Mouse (Mus musculus) stomach, postnatal 0 days (tissue): ENCODE data around the gene Zcchc14. TPM values are rescaled to one million over a fixed set of nuclear protein-coding genes. Genes with fewer than 3 reads are reported as not detected.
A peak's percentile ranks its signal among the peaks of the same experiment; 100 is the strongest.

Experiments
- ATAC-seq: fragments of 200-750 bp; cut with Nextera tagmentation; 2 replicates; pipeline ENCODE4 v1.8.0; 2017; ENCODE audit not compliant: low FRiP score, low TSS enrichment
- DNase-seq: peaks from one replicate; pipeline ENCODE4 v3.0.0-alpha.2; 2016; ENCODE audit warnings: low spot score
- H3K27ac ChIP-seq: fragments of 300-500 bp; sonication (generic); replicated peaks from 2 replicates; pipeline ENCODE4 v1.5.1; 2014; ENCODE audit warnings: mild to moderate bottlenecking, control low read depth
- H3K27me3 ChIP-seq: fragments of 300-500 bp; sonication (generic); 2 replicates; pipeline ENCODE4 v1.6.1; 2014; ENCODE audit warnings: low read length; ENCODE audit not compliant: control insufficient read depth, insufficient read depth
- H3K36me3 ChIP-seq: fragments of 300-500 bp; sonication (generic); 2 replicates; pipeline ENCODE4 v1.6.1; 2014; ENCODE audit warnings: low read length, mixed read lengths; ENCODE audit not compliant: control insufficient read depth, insufficient read depth
- H3K4me1 ChIP-seq: fragments of 300-500 bp; sonication (generic); replicated peaks from 2 replicates; pipeline ENCODE4 v1.6.1; 2014; ENCODE audit warnings: antibody characterized with exemption; ENCODE audit not compliant: control insufficient read depth, insufficient read depth
- H3K4me2 ChIP-seq: fragments of 300-500 bp; sonication (generic); replicated peaks from 2 replicates; pipeline ENCODE4 v1.6.1; 2014; ENCODE audit warnings: low read depth, mild to moderate bottlenecking, control low read depth, moderate library complexity
- H3K4me3 ChIP-seq: fragments of 300-500 bp; sonication (generic); 2 replicates; pipeline ENCODE4 v1.5.1; 2014; ENCODE audit warnings: low read depth, low read length, control low read depth
- H3K9ac ChIP-seq: fragments of 300-500 bp; sonication (generic); 2 replicates; pipeline ENCODE4 v1.6.1; 2014; ENCODE audit warnings: mild to moderate bottlenecking, low read length, control low read depth, mixed read lengths
- H3K9me3 ChIP-seq: fragments of 300-500 bp; sonication (generic); 2 replicates; pipeline ENCODE4 v1.6.1; 2016; ENCODE audit warnings: low read length; ENCODE audit not compliant: control insufficient read depth
- CTCF ChIP-seq: IDR thresholded peaks from 2 replicates; pipeline ENCODE4 v1.5.1; 2016; ENCODE audit warnings: antibody characterized with exemption, low read depth, mild to moderate bottlenecking, moderate library complexity
- EP300 ChIP-seq: optimal IDR thresholded peaks from 2 replicates; pipeline ENCODE3; 2016; ENCODE audit warnings: antibody characterized with exemption
- WGBS: fragments of 180-500 bp; shearing (Covaris S2); extraction: QIAGEN DNeasy Blood & Tissue Kit; methylation state at CpG from one replicate; pipeline ENCODE4 v1.1.7; 2014; 5-methylcytosine and 5-hydroxymethylcytosine counted together
- polyA plus RNA-seq: library from polyadenylated mRNA; unstranded; fragments of >200 nt; fragmentation: Nextera tagmentation; extraction: Ambion mirVana; gene quantifications from 2 replicates; pipeline ENCODE4 v1.2.1, GENCODE M21; 2015

Gene Zcchc14
- polyA plus RNA-seq, 1 experiment from 2014 or later = 4.5 TPM

DNA sequence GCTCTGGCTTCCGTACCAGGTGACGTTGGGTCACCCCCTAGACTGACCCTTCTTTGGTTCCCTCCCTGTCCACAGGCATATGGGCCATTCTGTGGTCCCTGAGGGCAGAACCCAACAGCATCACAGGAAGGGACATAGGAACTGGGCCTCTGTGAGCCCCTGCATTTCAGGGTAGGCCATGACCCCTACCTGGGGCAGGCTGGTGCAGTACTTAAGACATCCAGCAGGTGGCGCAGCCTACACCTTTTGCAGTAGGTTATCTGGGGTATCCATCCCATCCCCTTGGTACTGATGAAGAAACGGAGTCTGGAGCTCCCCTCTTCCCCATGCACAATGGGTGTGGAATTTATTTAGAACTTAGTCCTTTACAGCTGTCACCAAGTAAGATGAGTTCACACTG is 41.8 kb upstream of the Zcchc14 start:
- DNase-seq (peak; percentile 32), ATAC-seq (no peak)
- Histone ChIP-seq H3K27ac (no peak overlapping the region), H3K4me1 (no peaks in the 10 kb centered on the region), H3K9ac (no peak overlapping the region), H3K4me2 (no peak overlapping the region), H3K36me3 (no peaks in the 10 kb centered on the region), H3K4me3 (no peak overlapping the region), H3K9me3 (no peaks in the 10 kb centered on the region), H3K27me3 (no peaks in the 10 kb centered on the region)
- peak; percentile 81 for TF ChIP-seq CTCF
- TF ChIP-seq EP300 = no peak
- 52% methylated on average over 4 of the region's 4 CpGs for WGBS

- no peaks in the 10 kb centered on the region for H3K9me3 ChIP-seq
- no peak for TF ChIP-seq CTCF
- no peak for TF ChIP-seq EP300
- no peak overlapping the region for H3K9ac ChIP-seq
- H3K4me2 ChIP-seq = no peak overlapping the region
- no peaks in the 10 kb centered on the region for H3K4me1 ChIP-seq
- no peaks in the 10 kb centered on the region for H3K36me3 ChIP-seq
- DNase-seq = no peak
- no peak for ATAC-seq
- H3K27me3 ChIP-seq = no peaks in the 10 kb centered on the region
- 41% methylated on average over 5 of the region's 5 CpGs for WGBS
- no peak overlapping the region for H3K4me3 ChIP-seq
- H3K27ac ChIP-seq = no peak overlapping the region
Measured at GRCm38 (mm10) chr8:121688496-121688895, 35.8 kb upstream of the Zcchc14 start.

DNA sequence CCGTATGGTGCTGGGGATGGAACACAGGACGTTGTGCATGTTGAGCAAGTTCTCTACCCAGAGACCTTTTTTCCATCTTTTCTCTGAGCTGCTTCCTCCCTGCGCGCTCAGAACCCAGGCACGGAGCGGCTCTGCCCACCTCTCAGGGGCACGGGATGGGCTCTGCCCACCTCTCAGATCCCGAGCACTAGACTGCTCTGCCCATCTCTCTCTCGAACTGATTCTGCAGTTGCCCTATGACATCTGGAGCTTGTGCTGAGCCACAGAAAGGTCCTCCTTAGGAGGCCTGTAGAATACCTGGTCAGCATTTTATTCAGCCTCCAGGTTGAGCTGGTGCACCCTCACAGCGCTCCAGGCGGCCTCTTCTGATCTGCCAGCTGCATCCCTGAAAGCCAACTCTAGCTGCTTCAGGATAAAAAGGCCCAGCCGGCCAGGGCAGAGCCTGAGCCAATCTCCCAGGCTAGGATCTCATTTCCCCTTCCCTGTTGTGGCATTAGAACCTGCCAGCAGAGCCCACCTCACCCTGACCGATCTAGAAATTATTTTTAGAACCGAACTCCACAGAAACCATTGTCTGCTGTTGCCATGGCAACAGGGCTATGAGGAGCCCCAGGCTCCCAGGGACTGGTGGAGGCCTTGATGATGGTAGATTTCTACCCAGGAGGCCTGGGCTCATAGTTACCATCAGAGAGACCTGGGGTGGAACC is 34.9 kb upstream of the Zcchc14 start:
- WGBS = 58% methylated on average over 14 of the region's 14 CpGs
- Histone ChIP-seq H3K36me3 (no peaks in the 10 kb centered on the region), H3K4me3 (no peak overlapping the region), H3K4me2 (no peak overlapping the region), H3K27ac (no peak overlapping the region), H3K27me3 (no peaks in the 10 kb centered on the region), H3K4me1 (no peaks in the 10 kb centered on the region), H3K9ac (0 out of 2 replicates have a peak overlapping the region, but pooled peaks have one; percentile 18), H3K9me3 (no peaks in the 10 kb centered on the region)
- ATAC-seq = no peak
- no peak for TF ChIP-seq CTCF
- no peak for TF ChIP-seq EP300
- no peak for DNase-seq

GRCm38 (mm10) chr8:121685419-121685818 is 32.7 kb upstream of the Zcchc14 start:
- H3K4me2 ChIP-seq = no peak overlapping the region
- H3K4me1 ChIP-seq = no peaks in the 10 kb centered on the region
- no peak overlapping the region for H3K27ac ChIP-seq
- no peaks in the 10 kb centered on the region for H3K36me3 ChIP-seq
- H3K4me3 ChIP-seq = no peak overlapping the region
- H3K27me3 ChIP-seq = no peaks in the 10 kb centered on the region
- DNase-seq (peak; percentile 55), ATAC-seq (0 out of 2 replicates have a peak, but pooled peaks have one; percentile 24)
- peak; percentile 83 for TF ChIP-seq CTCF
- no peak for TF ChIP-seq EP300
- H3K9me3 ChIP-seq = no peaks in the 10 kb centered on the region
- H3K9ac ChIP-seq = no peak overlapping the region
- 18% methylated on average over 4 of the region's 4 CpGs for WGBS

- no peaks in the 10 kb centered on the region for H3K27me3 ChIP-seq
- H3K36me3 ChIP-seq = no peaks in the 10 kb centered on the region
- no peak overlapping the region for H3K4me2 ChIP-seq
- DNase-seq = no peak
- WGBS = 60% methylated on average over 10 of the region's 10 CpGs
- no peak for TF ChIP-seq EP300
- no peak for TF ChIP-seq CTCF
- H3K4me3 ChIP-seq = no peak overlapping the region
- no peak for ATAC-seq
- no peak overlapping the region for H3K27ac ChIP-seq
- H3K9me3 ChIP-seq = no peaks in the 10 kb centered on the region
- no peaks in the 10 kb centered on the region for H3K4me1 ChIP-seq
- no peak overlapping the region for H3K9ac ChIP-seq
Measured at GRCm38 (mm10) chr8:121683083-121683832, 30.6 kb upstream of the Zcchc14 start.

DNA sequence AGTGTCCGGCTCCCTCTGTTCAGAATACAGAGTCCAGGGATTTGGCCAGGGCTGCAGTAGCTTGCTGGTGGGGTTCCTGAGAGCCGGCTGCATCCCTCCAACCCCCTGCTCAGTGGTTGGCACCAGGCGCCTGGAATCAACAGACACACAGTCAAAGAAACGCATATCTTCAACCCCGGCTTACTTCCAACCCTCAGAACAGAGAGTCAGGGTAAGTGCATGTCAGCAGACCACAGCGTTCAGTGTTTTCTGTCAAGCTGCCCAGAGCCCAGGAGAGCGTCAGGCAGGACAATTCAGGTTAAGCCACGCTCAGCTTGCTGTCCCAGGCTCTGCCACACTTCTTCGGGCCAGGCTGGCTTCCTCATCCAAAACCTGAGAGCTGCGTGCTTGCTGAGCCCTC is 28.8 kb upstream of the Zcchc14 start:
- WGBS = 62% methylated on average over 10 of the region's 10 CpGs

More for the DNA sequence above, 28.8 kb upstream of the Zcchc14 start:
- H3K4me3 ChIP-seq = no peak overlapping the region
- no peak for TF ChIP-seq CTCF
- no peak for TF ChIP-seq EP300
- H3K9ac ChIP-seq = no peak overlapping the region
- H3K36me3 ChIP-seq = no peaks in the 10 kb centered on the region
- no peak overlapping the region for H3K27ac ChIP-seq
- no peaks in the 10 kb centered on the region for H3K9me3 ChIP-seq
- DNase-seq (no peak), ATAC-seq (no peak)
- no peak overlapping the region for H3K4me2 ChIP-seq
- no peaks in the 10 kb centered on the region for H3K4me1 ChIP-seq
- no peaks in the 10 kb centered on the region for H3K27me3 ChIP-seq
